Mouse (Mus musculus) large intestine, adult 2 months (tissue): ENCODE measurements at regions not wholly inside any gene's neighbourhood (a gene's known extent, or its start where the extent isn't known, plus 50 kb on each side); places are given as distances from the start of the nearest gene placed in this dataset.
"Not testable (repeated sequence)": the region's sequence is repeated elsewhere in the genome, so short reads cannot be mapped to it uniquely, and the experiment has no call there.

Experiments used
- DNase-seq: peaks from one replicate; pipeline ENCODE4 v3.0.0-alpha.2; 2012; ENCODE audit warnings: low read depth, low spot score
- WGBS: fragments of 180-500 bp; shearing (Covaris S2); methylation state at CpG from one replicate; pipeline ENCODE4 v1.1.7; 2018; 5-methylcytosine and 5-hydroxymethylcytosine counted together

DNA sequence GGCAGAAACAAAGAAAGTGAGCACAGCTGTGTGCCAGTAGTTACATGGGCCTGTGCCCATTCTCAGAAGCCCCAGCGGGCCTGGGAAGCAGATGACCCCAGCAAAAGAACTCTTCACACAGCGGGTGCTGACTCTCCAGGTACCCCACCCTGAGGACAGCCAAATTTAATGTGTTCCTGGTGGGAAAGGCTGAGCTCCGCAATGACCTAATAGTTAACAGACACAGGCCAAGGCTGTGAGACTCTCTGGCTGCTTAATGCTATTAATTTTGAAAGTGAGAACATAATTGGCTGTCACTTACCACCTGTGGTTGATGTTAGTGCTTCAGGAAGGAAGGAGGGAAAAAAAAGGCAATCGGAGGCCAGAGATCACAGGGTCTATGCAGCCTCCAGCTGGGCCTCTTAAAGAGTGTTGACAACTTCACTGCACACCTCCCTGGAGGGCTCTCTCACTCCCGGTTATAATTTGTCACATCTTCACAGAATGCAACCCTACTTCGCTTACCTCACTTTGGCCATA is 691.5 kb downstream of the Rapgef2 start:
- WGBS, result 30% methylated on average over 6 of the region's 6 CpGs

DNA sequence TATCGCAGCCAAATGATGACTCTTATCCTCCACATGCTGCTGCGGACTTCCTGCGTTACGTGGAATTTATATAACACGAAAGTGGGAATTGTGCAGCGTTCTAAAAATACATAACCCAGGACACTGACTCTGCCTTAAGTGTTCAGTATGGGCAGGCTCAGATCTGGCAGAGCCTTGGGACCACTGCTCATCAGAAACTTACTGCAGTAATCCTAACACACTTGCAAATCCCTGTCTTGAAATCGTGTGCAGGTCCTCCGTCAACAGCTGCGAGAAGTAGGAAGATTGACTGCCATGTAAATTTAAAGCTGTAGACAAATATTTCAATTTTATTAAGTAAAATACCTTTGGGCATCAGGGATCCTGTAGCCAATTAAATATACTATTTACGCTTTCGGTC is 692.0 kb downstream of the Rapgef2 start:
- DNase-seq, result no peak
- WGBS, result 81% methylated on average over 11 of the region's 11 CpGs

More for the DNA sequence above, 691.5 kb downstream of the Rapgef2 start:
- no peak for DNase-seq

DNA sequence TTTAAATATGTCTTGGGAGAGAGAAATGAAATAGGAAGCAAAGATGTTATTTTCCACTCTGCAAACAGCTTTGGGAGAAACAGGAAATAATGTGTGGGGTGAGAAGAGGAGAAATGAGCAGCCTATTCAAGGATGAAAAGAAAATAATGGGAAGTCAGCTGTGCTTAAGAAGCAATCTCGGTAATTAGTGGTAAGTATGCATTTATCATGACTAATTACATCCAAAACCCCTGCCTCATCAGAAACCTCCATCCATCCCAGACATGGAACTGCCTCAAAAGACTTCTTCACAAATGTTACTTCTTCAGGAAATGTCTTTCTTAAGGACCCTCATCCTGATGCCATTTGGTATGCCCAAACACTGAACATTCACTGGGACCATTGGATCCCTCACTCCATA is 699.7 kb downstream of the Rapgef2 start:
- no peak for DNase-seq
- 84% methylated on average over 1 of the region's 1 CpGs for WGBS

DNA sequence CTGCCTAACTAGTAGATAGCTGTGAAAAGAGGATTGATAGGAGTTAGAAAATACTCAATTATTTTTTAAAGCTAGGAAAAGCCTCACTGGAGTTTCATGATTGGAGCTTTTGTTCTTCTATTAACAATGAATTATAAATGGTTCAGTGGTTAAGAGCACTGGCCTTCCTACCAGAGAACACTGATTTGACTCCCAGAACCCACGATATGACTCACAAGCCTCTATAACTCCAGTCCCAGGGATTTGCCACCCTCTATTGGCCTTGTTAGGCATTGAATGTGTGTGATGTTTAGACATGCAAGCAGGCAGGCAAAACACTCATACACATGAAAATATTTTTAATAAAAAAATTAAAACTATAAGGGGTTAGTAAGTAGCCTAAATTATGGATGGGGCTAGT is 704.4 kb downstream of the Rapgef2 start:
- no peak for DNase-seq
- 39% methylated on average over 1 of the region's 1 CpGs for WGBS

DNA sequence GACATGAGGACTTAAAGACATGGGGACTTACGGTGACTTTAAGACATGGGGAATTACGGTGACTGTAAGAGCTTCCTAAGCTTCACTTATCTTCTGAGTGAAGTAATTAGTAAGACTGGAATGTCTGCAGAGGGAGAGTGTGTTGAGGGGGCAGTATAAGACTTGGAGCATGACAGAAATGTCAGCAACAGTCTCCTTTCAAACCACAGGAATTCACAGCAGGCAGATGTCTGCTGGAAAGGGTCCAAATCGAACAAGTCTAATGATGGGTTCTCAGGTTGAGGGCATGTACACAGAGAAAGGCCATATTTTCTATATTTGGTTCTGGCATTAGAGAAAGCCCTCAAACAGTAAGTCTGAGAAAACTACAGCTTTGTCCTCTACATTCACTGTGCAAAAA is 705.2 kb downstream of the Rapgef2 start:
- DNase-seq, result no peak
- 71% methylated on average over 3 of the region's 3 CpGs for WGBS

DNA sequence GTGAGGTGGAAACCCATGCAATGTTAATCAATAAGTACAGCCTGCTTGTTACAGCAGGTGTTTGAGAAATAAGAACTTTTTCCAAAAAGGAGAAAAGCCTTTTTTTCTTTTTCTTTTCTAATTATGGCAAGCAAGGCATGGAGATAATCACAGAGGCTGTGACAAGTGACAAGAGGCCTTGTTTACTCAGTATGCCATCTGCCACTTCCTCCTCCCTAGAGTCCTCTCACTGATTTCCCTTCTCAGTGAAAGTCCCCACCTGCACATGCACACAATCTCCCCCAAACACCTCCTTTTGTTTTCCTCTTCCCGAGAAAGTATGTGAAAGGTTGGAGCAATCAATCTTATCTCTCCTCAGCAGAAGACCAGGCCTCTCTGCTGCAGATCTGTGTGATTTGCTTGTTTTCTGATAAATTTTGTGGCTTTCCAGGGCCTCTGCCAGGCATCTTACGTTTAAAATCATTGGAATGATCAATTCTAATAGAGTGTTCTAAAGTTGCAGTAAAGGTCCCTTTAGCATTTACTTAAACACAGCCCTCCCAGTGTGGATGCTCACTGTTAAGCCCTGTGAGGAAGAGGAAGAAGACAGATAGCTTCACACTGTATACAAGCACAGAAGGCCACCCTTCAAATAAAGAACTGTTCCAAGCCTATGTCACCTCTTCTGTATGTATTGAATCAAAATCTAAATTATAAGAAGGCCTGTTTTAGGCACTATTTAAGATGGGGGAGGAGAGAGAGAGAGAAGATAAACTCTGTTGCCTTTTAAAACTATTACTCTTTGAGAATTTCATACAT is 710.5 kb downstream of the Rapgef2 start:
- WGBS, result 12% methylated on average over 2 of the region's 2 CpGs
- no peak for DNase-seq

DNA sequence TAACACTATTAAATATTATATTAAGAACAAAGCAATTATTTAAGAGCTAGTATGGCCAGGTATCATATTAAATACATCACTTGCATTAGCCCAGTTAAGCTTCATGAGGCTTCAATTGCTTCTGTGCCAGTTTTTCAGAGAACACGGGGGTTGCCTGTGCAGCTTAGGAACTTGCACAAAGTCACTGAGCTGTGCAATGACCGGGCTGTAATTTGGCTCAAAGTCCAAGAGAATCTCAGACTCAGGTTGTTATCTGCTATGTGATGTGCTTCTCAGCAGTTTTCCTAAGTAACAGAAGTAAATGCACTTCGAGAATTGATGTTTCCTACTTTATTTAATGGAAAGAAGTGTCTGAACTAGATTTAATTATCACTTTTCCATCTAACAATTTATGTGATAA is 711.5 kb downstream of the Rapgef2 start:
- DNase-seq, result no peak
- WGBS, result 55% methylated on average over 3 of the region's 3 CpGs

DNA sequence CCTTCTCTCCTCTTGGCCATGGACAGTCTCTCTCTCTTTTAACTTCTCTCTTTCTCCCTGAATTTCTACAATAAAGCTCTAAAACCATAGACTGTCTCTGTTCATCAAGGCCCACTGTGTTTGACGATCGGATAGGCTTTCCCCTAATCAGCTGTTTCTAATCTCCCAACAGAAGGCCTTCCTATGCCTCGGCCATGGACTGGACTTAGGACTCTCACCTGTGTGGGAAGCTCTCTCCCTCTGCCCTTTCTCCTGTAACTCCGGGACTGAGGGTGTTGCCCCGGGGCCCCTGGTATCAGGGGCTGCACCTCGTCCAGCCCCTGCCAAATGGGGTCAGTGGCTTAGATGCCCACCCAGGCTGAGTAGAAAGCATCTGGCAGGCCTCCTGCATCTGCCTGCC is 713.0 kb downstream of the Rapgef2 start:
- WGBS, result 79% methylated on average over 6 of the region's 6 CpGs
- no peak for DNase-seq

DNA sequence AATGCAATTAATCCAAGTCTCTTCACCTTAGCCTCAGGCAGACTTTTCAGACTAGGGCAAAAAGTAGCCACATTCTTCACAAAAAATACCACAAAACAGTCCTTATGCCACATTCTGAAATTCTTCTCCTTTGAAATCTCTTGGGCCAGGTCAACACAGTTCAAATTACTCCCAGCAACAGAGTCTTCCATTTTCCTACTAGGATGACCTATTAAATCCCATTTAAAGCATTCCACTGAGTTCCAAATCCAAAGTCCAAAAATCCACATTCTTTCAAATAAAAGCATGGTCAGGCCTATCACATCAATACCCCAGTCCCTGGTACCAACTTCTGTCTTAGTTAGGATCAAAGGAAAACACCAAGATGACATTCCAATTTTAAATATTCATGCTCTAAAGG is 721.4 kb downstream of the Rapgef2 start:
- DNase-seq, result not testable (repeated sequence)
